Mouse (Mus musculus) lung, postnatal 0 days (tissue): ENCODE measurements around the gene Abcb7.

Experiments used
- CTCF ChIP-seq: IDR thresholded peaks from 2 replicates; pipeline ENCODE4 v1.5.1; 2016; ENCODE audit warnings: antibody characterized with exemption, mild to moderate bottlenecking
- EP300 ChIP-seq: IDR thresholded peaks from 2 replicates; pipeline ENCODE4 v1.6.1; 2016; ENCODE audit warnings: antibody characterized with exemption, mild to moderate bottlenecking, control low read depth

DNA sequence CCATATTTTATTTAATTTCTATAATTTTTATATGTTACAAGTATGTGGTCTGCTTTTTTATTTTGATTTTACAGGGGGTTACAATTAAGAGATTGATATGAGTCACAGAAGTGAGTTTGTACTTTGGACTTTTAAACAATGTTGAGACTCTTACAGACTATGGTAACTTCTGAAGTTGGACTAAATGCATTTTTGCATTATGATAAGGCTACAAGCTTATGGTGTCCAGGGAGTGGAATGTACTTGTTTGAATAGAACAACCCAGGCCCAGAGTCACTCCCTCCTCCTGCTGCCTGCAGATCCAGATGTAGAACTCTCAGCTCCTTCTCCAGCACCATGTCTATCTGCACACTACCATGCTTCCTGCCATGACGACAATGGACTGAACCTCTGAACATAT is 12.5 kb downstream of the Abcb7 start:
- TF ChIP-seq CTCF (no peak), EP300 (no peak)
